Mouse (Mus musculus) forebrain, postnatal 0 days (tissue): Measurements from ENCODE around the gene Rgs3. TPM values are rescaled to one million over a fixed set of nuclear protein-coding genes. Genes with fewer than 3 reads are reported as not detected.

Experiments used
- ATAC-seq: fragments of 200-750 bp; cut with Nextera tagmentation; 2 replicates; pipeline ENCODE4 v1.8.0; 2017; ENCODE audit warnings: mild to moderate bottlenecking, moderate library complexity
- DNase-seq: peaks from one replicate; pipeline ENCODE4 v3.0.0-alpha.2; 2015
- H3K27ac ChIP-seq: fragments of 300-500 bp; sonication (generic); 2 replicates; pipeline ENCODE4 v1.5.1; 2014; ENCODE audit warnings: low read depth, mild to moderate bottlenecking, antibody characterized with exemption, low read length, moderate library complexity, mixed read lengths
- H3K27me3 ChIP-seq: fragments of 300-500 bp; sonication (generic); 2 replicates; pipeline ENCODE4 v1.6.1; 2014; ENCODE audit warnings: mild to moderate bottlenecking, low read length, mixed read lengths; ENCODE audit not compliant: insufficient read depth
- H3K36me3 ChIP-seq: fragments of 300-500 bp; sonication (generic); 2 replicates; pipeline ENCODE4 v1.6.1; 2014; ENCODE audit warnings: mild to moderate bottlenecking, moderate library complexity; ENCODE audit not compliant: insufficient read depth
- H3K4me1 ChIP-seq: fragments of 300-500 bp; sonication (generic); 2 replicates; pipeline ENCODE4 v1.6.1; 2014; ENCODE audit warnings: antibody characterized with exemption; ENCODE audit not compliant: insufficient read depth
- H3K4me2 ChIP-seq: fragments of 300-500 bp; sonication (generic); 2 replicates; pipeline ENCODE4 v1.6.1; 2014; ENCODE audit warnings: low read depth, mild to moderate bottlenecking, moderate library complexity
- H3K4me3 ChIP-seq: fragments of 300-500 bp; sonication (generic); 2 replicates; pipeline ENCODE4 v1.5.1; 2014; ENCODE audit warnings: low read depth, low read length, mixed read lengths
- H3K9ac ChIP-seq: fragments of 300-500 bp; sonication (generic); 2 replicates; pipeline ENCODE4 v1.6.1; 2014; ENCODE audit warnings: mild to moderate bottlenecking
- H3K9me3 ChIP-seq: fragments of 300-500 bp; sonication (generic); 2 replicates; pipeline ENCODE4 v1.6.1; 2016; ENCODE audit warnings: low read length
- CTCF ChIP-seq: sonication (generic); IDR thresholded peaks from 2 replicates; pipeline ENCODE4 v1.5.1; 2016; ENCODE audit warnings: antibody characterized with exemption, control low read depth, low read depth
- WGBS: fragments of 180-500 bp; shearing (Covaris S2); extraction: QIAGEN DNeasy Blood & Tissue Kit; methylation state at CpG from one replicate; pipeline ENCODE4 v1.1.7; 2014; 5-methylcytosine and 5-hydroxymethylcytosine counted together
- polyA plus RNA-seq: library from polyadenylated mRNA; unstranded; fragments of >200 nt; fragmentation: Nextera tagmentation; extraction: Ambion mirVana; gene quantifications from 2 replicates; pipeline ENCODE4 v1.2.1, GENCODE M21; 2015
- total RNA-seq: library from RNA; depleted of rRNA; stranded (reverse); fragments of >200 nt; gene quantifications from 2 replicates; pipeline ENCODE4 v1.2.3, GENCODE M21; 2014

Rgs3 gene
- total and polyA plus RNA-seq, 2 experiments from 2014 or later, result 47.3 to 63.5 TPM

DNA sequence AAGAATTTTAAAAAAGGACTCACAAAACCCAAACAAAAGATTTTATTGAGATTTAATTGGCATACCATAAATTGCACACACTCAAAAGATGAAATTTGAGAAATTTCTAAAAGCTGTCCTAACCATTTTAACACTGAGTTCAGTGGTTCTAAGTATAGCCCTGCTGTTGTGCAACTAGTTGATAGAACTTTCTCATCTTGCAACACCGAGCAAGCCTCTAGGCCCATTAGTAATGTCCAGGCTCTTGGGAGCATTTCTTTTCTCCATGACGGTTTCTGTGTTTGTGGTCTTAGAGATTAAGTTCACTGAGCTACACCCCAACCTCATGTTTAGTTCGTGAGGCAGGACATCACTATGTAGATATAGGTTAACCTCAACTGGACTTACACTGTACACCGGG, 169.5 kb downstream of the Rgs3 start:
- 89% methylated on average over 4 of the region's 4 CpGs for WGBS
- TF ChIP-seq CTCF, result no peak

GRCm38 (mm10) chr4:62729941-62730340, 170.3 kb downstream of the Rgs3 start:
- H3K4me2 ChIP-seq, result no peak overlapping the region
- WGBS, result 77% methylated on average over 5 of the region's 5 CpGs
- ATAC-seq, result no peak

More for the DNA sequence above, 169.5 kb downstream of the Rgs3 start:
- Histone ChIP-seq H3K27me3 (no peaks in the 10 kb centered on the region), H3K4me2 (no peak overlapping the region), H3K27ac (no peak overlapping the region), H3K4me3 (no peak overlapping the region), H3K9me3 (no peaks in the 10 kb centered on the region), H3K9ac (no peak overlapping the region), H3K36me3 (no peaks in the 10 kb centered on the region), H3K4me1 (no peaks in the 10 kb centered on the region)
- ATAC-seq (no peak), DNase-seq (no peak)

GRCm38 (mm10) chr4:62730861-62731260, 171.2 kb downstream of the Rgs3 start:
- H3K4me3 ChIP-seq, result no peak overlapping the region
- DNase-seq, result no peak
- no peak for ATAC-seq
- H3K27ac ChIP-seq, result no peak overlapping the region
- H3K4me1 ChIP-seq, result 0 out of 2 replicates have a peak, but pooled peaks cover 5% of the 10 kb centered on the region
- whole genome bisulfite sequencing, result 91% methylated on average over 3 of the region's 3 CpGs
- no peak overlapping the region for H3K4me2 ChIP-seq
- no peaks in the 10 kb centered on the region for H3K36me3 ChIP-seq
- H3K9me3 ChIP-seq, result no peaks in the 10 kb centered on the region
- H3K9ac ChIP-seq, result no peak overlapping the region
- no peaks in the 10 kb centered on the region for H3K27me3 ChIP-seq
- no peak for TF ChIP-seq CTCF

More at GRCm38 (mm10) chr4:62729941-62730340, 170.3 kb downstream of the Rgs3 start:
- no peak for TF ChIP-seq CTCF
- Histone ChIP-seq H3K9me3 (no peaks in the 10 kb centered on the region), H3K36me3 (no peaks in the 10 kb centered on the region), H3K4me1 (no peaks in the 10 kb centered on the region), H3K27me3 (no peaks in the 10 kb centered on the region), H3K27ac (no peak overlapping the region), H3K4me3 (no peak overlapping the region), H3K9ac (no peak overlapping the region)
- DNase-seq, result no peak

DNA sequence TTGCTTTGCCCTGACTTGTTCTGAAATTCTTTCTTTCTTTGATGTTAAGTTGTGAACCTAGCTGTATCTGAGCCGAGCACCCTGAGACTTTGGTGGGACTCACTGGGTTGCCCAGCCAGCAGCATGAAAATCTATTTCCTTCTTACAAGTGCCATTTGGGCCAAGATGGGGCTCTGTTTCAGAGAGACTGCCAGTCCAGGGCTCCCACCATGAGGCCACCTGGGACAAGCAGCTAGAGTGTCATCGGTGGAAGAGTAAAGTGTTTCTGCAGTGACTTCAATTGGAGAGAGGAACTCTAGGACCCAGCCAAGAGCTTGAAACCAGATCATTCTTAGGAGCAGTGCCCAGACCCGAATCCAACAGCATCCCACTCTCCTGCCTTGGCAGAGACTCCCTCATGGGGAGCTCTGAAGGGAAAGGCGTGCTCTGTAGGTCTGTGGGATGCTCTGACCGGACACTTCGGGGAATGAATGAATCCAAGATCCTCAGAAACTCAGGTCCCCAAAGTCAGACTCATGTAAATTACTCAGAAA, 171.9 kb downstream of the Rgs3 start:
- Histone ChIP-seq H3K9ac (no peak overlapping the region), H3K4me3 (no peak overlapping the region), H3K4me1 (0 out of 2 replicates have a peak, but pooled peaks cover 7% of the 10 kb centered on the region), H3K9me3 (no peaks in the 10 kb centered on the region), H3K36me3 (no peaks in the 10 kb centered on the region), H3K27me3 (no peaks in the 10 kb centered on the region), H3K27ac (no peak overlapping the region), H3K4me2 (no peak overlapping the region)
- ATAC-seq (no peak), DNase-seq (no peak)
- WGBS, result 73% methylated on average over 6 of the region's 6 CpGs
- TF ChIP-seq CTCF, result no peak

DNA sequence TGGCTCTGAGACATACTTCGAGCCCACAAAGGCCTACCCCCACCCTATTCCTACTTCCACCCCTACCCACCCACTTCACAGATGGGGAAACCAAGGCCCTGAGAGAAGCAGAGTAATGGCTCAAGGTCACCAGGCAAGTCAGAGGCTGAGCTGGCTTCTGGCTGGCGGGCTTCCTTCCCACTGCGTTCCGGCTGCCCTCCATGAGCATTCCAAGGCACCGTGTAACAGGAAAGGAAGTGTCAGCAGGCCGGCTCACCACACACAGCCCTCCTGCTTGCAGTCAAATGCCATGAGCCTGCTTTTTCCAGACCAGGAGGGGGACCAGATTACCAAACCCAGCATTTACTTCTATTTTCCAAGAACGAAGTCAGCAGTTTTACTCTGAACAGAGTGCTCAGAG, 172.4 kb downstream of the Rgs3 start:
- TF ChIP-seq CTCF, result no peak
- Histone ChIP-seq H3K4me3 (no peak overlapping the region), H3K4me2 (no peak overlapping the region), H3K4me1 (0 out of 2 replicates have a peak, but pooled peaks cover 7% of the 10 kb centered on the region), H3K27me3 (no peaks in the 10 kb centered on the region), H3K9me3 (no peaks in the 10 kb centered on the region), H3K36me3 (no peaks in the 10 kb centered on the region), H3K27ac (no peak overlapping the region), H3K9ac (no peak overlapping the region)
- no peak for ATAC-seq
- 85% methylated on average over 7 of the region's 7 CpGs for WGBS
- DNase-seq, result no peak

DNA sequence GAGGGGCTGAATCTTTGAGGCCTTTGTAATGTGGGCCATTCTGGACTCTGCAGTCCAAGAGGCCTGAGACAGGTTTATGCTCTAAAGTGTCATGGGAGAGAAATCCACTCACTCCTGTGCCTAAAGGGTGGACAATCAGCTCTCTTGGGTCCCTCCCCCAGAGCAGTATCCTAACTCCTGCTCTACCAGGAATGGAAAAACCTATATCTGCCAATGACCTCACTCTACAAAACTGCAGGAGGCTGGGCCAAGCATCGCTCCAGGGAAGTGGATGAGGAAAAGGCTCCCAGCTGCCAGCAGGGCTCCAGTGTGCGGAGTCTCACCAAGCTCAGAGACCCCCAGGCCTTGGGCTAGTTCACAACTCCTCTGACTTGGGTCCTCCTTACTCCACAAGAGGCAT, 173.2 kb downstream of the Rgs3 start:
- H3K4me1 ChIP-seq, result 0 out of 2 replicates have a peak, but pooled peaks cover 7% of the 10 kb centered on the region
- no peak overlapping the region for H3K27ac ChIP-seq
- H3K4me2 ChIP-seq, result no peak overlapping the region
- no peak for TF ChIP-seq CTCF
- H3K9me3 ChIP-seq, result no peaks in the 10 kb centered on the region
- no peaks in the 10 kb centered on the region for H3K36me3 ChIP-seq
- H3K4me3 ChIP-seq, result no peak overlapping the region
- 35% methylated on average over 2 of the region's 2 CpGs for WGBS
- no peak for DNase-seq
- no peaks in the 10 kb centered on the region for H3K27me3 ChIP-seq
- peak; percentile 26; the same call in 1 of the 2 replicates for ATAC-seq
- no peak overlapping the region for H3K9ac ChIP-seq

GRCm38 (mm10) chr4:62733938-62734337, 174.3 kb downstream of the Rgs3 start:
- Histone ChIP-seq H3K27me3 (no peaks in the 10 kb centered on the region), H3K9ac (no peak overlapping the region), H3K4me3 (no peak overlapping the region), H3K4me2 (no peak overlapping the region), H3K9me3 (no peaks in the 10 kb centered on the region), H3K36me3 (no peaks in the 10 kb centered on the region), H3K27ac (no peak overlapping the region), H3K4me1 (0 out of 2 replicates have a peak, but pooled peaks cover 7% of the 10 kb centered on the region)
- no peak for TF ChIP-seq CTCF
- 91% methylated on average over 3 of the region's 4 CpGs for WGBS
- DNase-seq, result no peak
- no peak for ATAC-seq
